In the genomic region with DNA sequence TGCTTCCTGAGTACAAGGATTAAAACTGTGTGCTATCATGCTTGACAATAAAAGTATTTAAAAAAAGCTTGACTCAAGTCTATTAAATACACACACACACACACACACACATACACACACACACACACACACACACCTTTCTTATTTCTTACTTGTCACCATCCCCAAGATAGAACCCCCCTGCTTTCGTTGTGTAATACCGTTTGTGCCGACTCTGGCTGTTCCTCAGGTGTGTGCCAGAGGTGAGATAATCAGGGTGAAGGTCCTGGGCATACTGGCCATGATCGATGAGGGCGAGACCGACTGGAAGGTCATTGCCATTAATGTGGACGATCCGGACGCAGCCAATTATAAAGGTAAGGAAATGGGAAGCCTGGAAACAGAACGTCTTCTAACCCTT, we compare ENCODE assay signal across 33 mouse cellular contexts.
"Had no signal": no experiment of that assay in that cellular context is flagged by ENCODE, and none has a peak within 500 bp of the region (broad histone marks: within the 10 kb centered on the region; RNA-seq: fewer than 3 reads in every experiment).

No protein-coding gene starts in this region.

- H3K9ac ChIP-seq: heart, embryonic 12.5 days; heart, embryonic 13.5 days; heart, embryonic 15.5 days; hindbrain, embryonic 12.5 days; hindbrain, embryonic 13.5 days; hindbrain, embryonic 14.5 days; hindbrain, embryonic 15.5 days; intestine, embryonic 15.5 days; kidney, embryonic 15.5 days had no signal

- H3K9me3 ChIP-seq: heart, embryonic 10.5 days; heart, embryonic 12.5 days; heart, embryonic 13.5 days; heart, embryonic 15.5 days; hindbrain, embryonic 10.5 days; hindbrain, embryonic 12.5 days; hindbrain, embryonic 13.5 days; hindbrain, embryonic 15.5 days; intestine, embryonic 15.5 days; kidney, embryonic 15.5 days had no signal

- H3K4me2 ChIP-seq: heart, embryonic 11.5 days; heart, embryonic 12.5 days; heart, embryonic 13.5 days; heart, embryonic 15.5 days; hindbrain, embryonic 12.5 days; hindbrain, embryonic 13.5 days; hindbrain, embryonic 14.5 days; hindbrain, embryonic 15.5 days; intestine, embryonic 15.5 days; kidney, embryonic 15.5 days had no signal

- H3K4me1 ChIP-seq: heart, embryonic 10.5 days; heart, embryonic 15.5 days; hindbrain, embryonic 10.5 days; hindbrain, embryonic 12.5 days; intestine, embryonic 15.5 days; kidney, embryonic 15.5 days had no signal

- H3K27me3 ChIP-seq: heart, embryonic 12.5 days; heart, embryonic 13.5 days; heart, embryonic 15.5 days; hindbrain, embryonic 12.5 days; hindbrain, embryonic 13.5 days; hindbrain, embryonic 15.5 days; intestine, embryonic 15.5 days; kidney, embryonic 15.5 days had no signal

- DNase-seq: heart, postnatal 10 days; heart, postnatal 14 days; heart, postnatal 36 days; heart, postnatal 4 days; kidney, adult 11 months; kidney, adult 18-20 months; kidney, adult 2 months; kidney, adult 8-10 months; kidney, adult 9 months; kidney, postnatal 10 days; kidney, postnatal 14 days; kidney, postnatal 25 days; kidney, postnatal 36 days; kidney, postnatal 4 days; layer of hippocampus, adult 9-11 months; layer of hippocampus, postnatal 36 days had no signal

- H3K27ac ChIP-seq: heart, embryonic 10.5 days; heart, embryonic 13.5 days; heart, embryonic 15.5 days; hindbrain, embryonic 10.5 days; hindbrain, embryonic 12.5 days; hindbrain, embryonic 13.5 days; hindbrain, embryonic 14.5 days; hindbrain, embryonic 15.5 days; hindbrain, postnatal 0 days; intestine, embryonic 15.5 days; kidney, embryonic 15.5 days; kidney, postnatal 0 days; layer of hippocampus, adult 2 months had no signal

- H3K4me3 ChIP-seq: heart, embryonic 10.5 days; heart, embryonic 12.5 days; heart, embryonic 13.5 days; heart, embryonic 15.5 days; hindbrain, embryonic 10.5 days; hindbrain, embryonic 12.5 days; hindbrain, embryonic 13.5 days; hindbrain, embryonic 15.5 days; intestine, embryonic 15.5 days; kidney, embryonic 15.5 days; layer of hippocampus, adult 2 months had no signal

- ATAC-seq: hindbrain, embryonic 16.5 days; hindbrain, postnatal 0 days; inflammation-experienced regulatory T-cells, adult 6 months; intestine, embryonic 15.5 days had no signal
